Comparison of ENCODE assay signal across 15 mouse cellular contexts in the genomic region with DNA sequence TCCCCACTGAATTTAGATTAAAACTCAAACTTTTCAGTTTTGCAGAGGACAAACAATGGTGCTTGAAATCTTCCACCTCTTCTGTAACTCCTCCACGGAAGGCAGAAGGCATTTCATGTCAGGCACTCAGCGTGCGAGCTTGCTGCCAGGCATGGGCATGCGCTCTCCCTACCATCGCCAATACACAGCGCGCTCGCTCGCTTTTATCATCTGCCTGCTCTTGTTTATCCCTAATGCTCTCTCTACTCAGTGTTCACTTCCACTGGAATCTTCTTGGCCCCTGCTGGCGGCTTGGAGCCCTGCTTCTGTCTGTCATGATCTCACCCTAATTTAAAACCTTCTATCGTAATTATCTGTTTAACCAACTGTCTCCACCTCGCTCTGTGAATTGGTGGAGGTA. TPM values are rescaled to one million over a fixed set of nuclear protein-coding genes. Genes with fewer than 3 reads are reported as not detected.
DNase-seq lines count a peak whose midpoint lies in the region; TF ChIP-seq lines count a peak whose summit lies in the region.
"Had no signal": no experiment of that assay in that cellular context is flagged by ENCODE, and none has a peak within 500 bp of the region (broad histone marks: within the 10 kb centered on the region; RNA-seq: fewer than 3 reads in every experiment).

No protein-coding gene starts in this region.

- DNase-seq in left cerebral cortex, postnatal 36 days (ENCODE audit: low spot score in 2 of 2), result peak; percentile 42 to 45
- DNase-seq in left cerebral cortex, adult 8-10 months (ENCODE audit: low spot score in 2 of 2), result no peak
- peak; percentile 78 for DNase-seq in brain, embryonic 14.5 days (ENCODE audit: low read depth)
- peak; percentile 59 to 78 for DNase-seq in layer of hippocampus, adult 18-20 months (ENCODE audit: low spot score in 2 of 2)
- DNase-seq in lung, postnatal 4 days, result peak; percentile 10 to 45
- no peak for DNase-seq in urinary bladder, postnatal 10 days (ENCODE audit: low spot score)
- no peak for DNase-seq in kidney, postnatal 36 days
- DNase-seq: adrenal gland, postnatal 14 days; cerebellum, adult 11 months had no signal

- TF ChIP-seq POLR2A in brain, embryonic 14.5 days (IDR thresholded peaks at IDR 0.05; ENCODE audit: borderline replicate concordance, extremely low read depth, insufficient read depth, insufficient read length, poor library complexity, severe bottlenecking), result no peak

- intact Hi-C loops in left cerebral cortex, postnatal 36 days (cut with DNase I), result no loop called here

- no peak for TF ChIP-seq CTCF in brain, embryonic 14.5 days (IDR thresholded peaks at IDR 0.05; ENCODE audit: borderline replicate concordance, extremely low read depth, insufficient read depth, insufficient read length)

RNA-seq across cellular contexts. Expression of a gene that starts 11.6 kb away (rescaled TPM):
- total RNA-seq in left cerebral cortex, postnatal 36 days (2021), result 1 to 10 TPM; 1.3 TPM
- 1 to 10 TPM in 3 of 4 experiments, under 1 TPM in 1; 0.61 to 8.8 (median 2.5) TPM for total RNA-seq in left cerebral cortex, adult 8-10 months (2022)
- polyA plus RNA-seq in brain, embryonic 14.5 days (2012; rRNA removed), result 6.4 and 14.8 TPM in 2 replicates
- 1 to 10 TPM; 2.9 to 5.0 TPM for total RNA-seq in layer of hippocampus, adult 18-20 months (2021)

RNA-seq across cellular contexts. Expression of a gene that starts 49.1 kb away (rescaled TPM):
- not detected for total RNA-seq in left cerebral cortex, postnatal 36 days (2021)
- not detected for total RNA-seq in left cerebral cortex, adult 8-10 months (2022)
- not detected in 2 replicates for polyA plus RNA-seq in brain, embryonic 14.5 days (2012; rRNA removed)
- not detected for total RNA-seq in layer of hippocampus, adult 18-20 months (2021)
- total RNA-seq: adrenal gland, postnatal 14 days; left cerebral cortex, postnatal 25 days had no signal
- polyA plus RNA-seq: gonadal fat pad, adult 2 months; heart, postnatal 0 days; kidney, embryonic 14.5 days; liver, embryonic 14.5 days; midbrain, embryonic 10.5 days had no signal

Comparison
In these comparisons a context has a peak if more than half of its experiments do, and no peak if none do; other contexts are left out.
1. DNase-seq: peak in left cerebral cortex, postnatal 36 days (2 of 2), brain, embryonic 14.5 days (single experiment), layer of hippocampus, adult 18-20 months (2 of 2) and lung, postnatal 4 days (2 of 2); none in left cerebral cortex, adult 8-10 months (0 of 2), urinary bladder, postnatal 10 days (single experiment) and kidney, postnatal 36 days (0 of 2).